In the genomic region with DNA sequence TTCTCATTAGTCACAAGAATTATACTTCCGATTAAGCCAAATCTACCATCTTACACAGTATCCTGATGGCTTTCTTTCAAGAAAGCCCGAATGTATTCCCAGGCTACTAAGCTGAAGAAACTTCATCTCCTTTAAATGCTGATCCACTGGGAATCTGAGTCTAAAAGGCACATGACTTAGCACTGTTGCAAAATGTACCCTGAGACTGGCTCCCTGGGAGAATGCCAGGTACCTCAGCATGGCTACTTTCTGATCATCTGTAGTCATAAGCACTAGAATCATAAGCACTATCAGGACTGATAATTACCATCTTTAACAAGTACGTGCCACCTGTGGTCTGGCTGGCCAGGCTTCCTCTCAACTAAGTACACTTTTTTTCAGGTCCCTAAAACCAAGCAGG, we compare ENCODE assay signal across 21 mouse cellular contexts. TPM values are rescaled to one million over a fixed set of nuclear protein-coding genes. Genes with fewer than 3 reads are reported as not detected.
DNase-seq lines count a peak whose midpoint lies in the region; ATAC-seq and TF ChIP-seq lines count a peak whose summit lies in the region.
"Had no signal": no experiment of that assay in that cellular context is flagged by ENCODE, and none has a peak within 500 bp of the region (broad histone marks: within the 10 kb centered on the region; RNA-seq: fewer than 3 reads in every experiment).

No protein-coding gene starts in this region.

- 90% methylated on average over 3 of the region's 3 CpGs for WGBS in lung, embryonic 14.5 days
- 80% methylated on average over 3 of the region's 3 CpGs for WGBS in limb, embryonic 14.5 days

- TF ChIP-seq CTCF in lung, embryonic 14.5 days (IDR thresholded peaks at IDR 0.05; ENCODE audit: low read depth): no peak

- no peak overlapping the region for H3K9ac ChIP-seq in lung, embryonic 14.5 days
- no peak overlapping the region for H3K9ac ChIP-seq in limb, embryonic 14.5 days (ENCODE audit: low read depth, low read length, severe bottlenecking)
- H3K9ac ChIP-seq: forebrain, embryonic 13.5 days; intestine, embryonic 15.5 days; liver, embryonic 12.5 days had no signal

- H3K27ac ChIP-seq in lung, embryonic 14.5 days (ENCODE audit: low read depth): peak overlapping the region; percentile 87; the same call in 1 of the 2 replicates
- H3K27ac ChIP-seq in limb, embryonic 14.5 days (replicated peaks; ENCODE audit: low read depth, low read length): no peak overlapping the region
- H3K27ac ChIP-seq: forebrain, embryonic 13.5 days; hindbrain, embryonic 10.5 days; intestine, embryonic 15.5 days; layer of hippocampus, adult 2 months; liver, embryonic 12.5 days; stomach, postnatal 0 days had no signal

- no peaks in the 10 kb centered on the region for H3K36me3 ChIP-seq in lung, embryonic 14.5 days (ENCODE audit: insufficient read depth)
- no peaks in the 10 kb centered on the region for H3K36me3 ChIP-seq in limb, embryonic 14.5 days (ENCODE audit: control insufficient read depth, insufficient read depth, low read length)
- H3K36me3 ChIP-seq: hindbrain, embryonic 10.5 days; intestine, embryonic 15.5 days; liver, embryonic 12.5 days had no signal

- TF ChIP-seq POLR2A in limb, embryonic 14.5 days (IDR thresholded peaks at IDR 0.05; ENCODE audit: borderline replicate concordance, extremely low read depth, insufficient read depth, insufficient read length): no peak

- no peaks in the 10 kb centered on the region for H3K27me3 ChIP-seq in lung, embryonic 14.5 days (ENCODE audit: insufficient read depth, low read length)
- no peaks in the 10 kb centered on the region for H3K27me3 ChIP-seq in limb, embryonic 14.5 days (ENCODE audit: control insufficient read depth, insufficient read depth, low read length)
- H3K27me3 ChIP-seq: forebrain, embryonic 13.5 days; intestine, embryonic 15.5 days; liver, embryonic 12.5 days had no signal

- no peak overlapping the region for H3K4me3 ChIP-seq in lung, embryonic 14.5 days (ENCODE audit: low read depth, low read length)
- no peak overlapping the region for H3K4me3 ChIP-seq in limb, embryonic 14.5 days (replicated peaks; ENCODE audit: low read length)
- H3K4me3 ChIP-seq: forebrain, embryonic 13.5 days; hindbrain, embryonic 10.5 days; intestine, embryonic 15.5 days; layer of hippocampus, adult 2 months; liver, embryonic 12.5 days had no signal

- intact Hi-C loops in heart, postnatal 36 days (cut with DNase I): no loop called here

- no peaks in the 10 kb centered on the region for H3K9me3 ChIP-seq in lung, embryonic 14.5 days (ENCODE audit: low read depth, low read length)
- no peaks in the 10 kb centered on the region for H3K9me3 ChIP-seq in limb, embryonic 14.5 days (ENCODE audit: control insufficient read depth, low read length)
- H3K9me3 ChIP-seq: forebrain, embryonic 13.5 days; hindbrain, embryonic 10.5 days; intestine, embryonic 15.5 days; liver, embryonic 12.5 days had no signal

- ATAC-seq in lung, embryonic 14.5 days (ENCODE audit: insufficient read depth): no peak
- peak; percentile 34; the same call in 1 of the 2 replicates for ATAC-seq in limb, embryonic 14.5 days (ENCODE audit: low FRiP score, low read depth)
- ATAC-seq: forebrain, embryonic 13.5 days; intestine, embryonic 15.5 days; liver, embryonic 12.5 days had no signal

- peak; percentile 42 for DNase-seq in adrenal gland, postnatal 10 days
- no peak for DNase-seq in adrenal gland, postnatal 25 days
- DNase-seq in heart, adult 11 months: peak; percentile 72
- DNase-seq in heart, postnatal 36 days: no peak
- DNase-seq in lung, embryonic 14.5 days: no peak
- DNase-seq in lung, postnatal 10 days: no peak
- DNase-seq in limb, embryonic 14.5 days (ENCODE audit: low spot score): no peak
- DNase-seq: cerebellum, adult 8-10 months; cerebellum, postnatal 36 days; kidney, adult 9 months; kidney, postnatal 25 days; lung, adult 2 months; midbrain, embryonic 14.5 days; thymus, adult 2 months; thymus, postnatal 4 days had no signal

- H3K4me2 ChIP-seq in lung, embryonic 14.5 days: no peak overlapping the region
- H3K4me2 ChIP-seq in limb, embryonic 14.5 days (replicated peaks; ENCODE audit: low read depth, low read length, severe bottlenecking): no peak overlapping the region
- H3K4me2 ChIP-seq: forebrain, embryonic 13.5 days; intestine, embryonic 15.5 days; liver, embryonic 12.5 days had no signal

- no peaks in the 10 kb centered on the region for H3K4me1 ChIP-seq in lung, embryonic 14.5 days (ENCODE audit: insufficient read depth)
- H3K4me1 ChIP-seq in limb, embryonic 14.5 days (ENCODE audit: control insufficient read depth, insufficient read depth, low read length): 0 out of 2 replicates have a peak, but pooled peaks cover 4% of the 10 kb centered on the region
- H3K4me1 ChIP-seq: forebrain, embryonic 13.5 days; hindbrain, embryonic 10.5 days; intestine, embryonic 15.5 days; liver, embryonic 12.5 days had no signal

RNA-seq across cellular contexts. Expression of a gene that starts 35.5 kb away (rescaled TPM):
- total RNA-seq in adrenal gland, postnatal 10 days (2021): 1 to 10 TPM; 6.7 to 7.7 TPM
- 4.4 and 5.7 TPM in 2 replicates for total RNA-seq in adrenal gland, postnatal 25 days (2021)
- total RNA-seq in heart, postnatal 36 days (2021): 1 to 10 TPM; 5.3 to 6.3 TPM
- 15.4 and 17.0 TPM in 2 replicates for polyA plus RNA-seq in lung, embryonic 14.5 days (2014; fragmentation: Nextera tagmentation; extraction: Ambion mirVana)
- polyA plus RNA-seq in limb, embryonic 14.5 days (2012; rRNA removed): 4.2 and 4.4 TPM in 2 replicates
- polyA plus RNA-seq in limb, embryonic 14.5 days (2014; fragmentation: Nextera tagmentation; extraction: Ambion mirVana): 6.6 and 7.5 TPM in 2 replicates

Comparison
In these comparisons a context has a peak if more than half of its experiments do, and no peak if none do; other contexts are left out.
1. DNase-seq: peak in adrenal gland, postnatal 10 days (single experiment) and heart, adult 11 months (single experiment); none in adrenal gland, postnatal 25 days (single experiment), heart, postnatal 36 days (0 of 2), lung, embryonic 14.5 days (single experiment), lung, postnatal 10 days (single experiment) and limb, embryonic 14.5 days (single experiment).